Mouse (Mus musculus): ENCODE results near the gene Sostdc1.

- no peak for TF ChIP-seq POLR2A (IDR thresholded peaks at IDR 0.05; ENCODE audit: extremely low read depth, insufficient read depth, low read length)
- TF ChIP-seq CTCF (IDR thresholded peaks at IDR 0.05; ENCODE audit: low read depth, low read length): no peak
Measured at GRCm38 (mm10) chr12:36289634-36290033, 24.3 kb upstream of the Sostdc1 start.

Measured in liver, adult 2 months (tissue).